8 mouse cellular contexts compared by ENCODE assay signal in the genomic region with DNA sequence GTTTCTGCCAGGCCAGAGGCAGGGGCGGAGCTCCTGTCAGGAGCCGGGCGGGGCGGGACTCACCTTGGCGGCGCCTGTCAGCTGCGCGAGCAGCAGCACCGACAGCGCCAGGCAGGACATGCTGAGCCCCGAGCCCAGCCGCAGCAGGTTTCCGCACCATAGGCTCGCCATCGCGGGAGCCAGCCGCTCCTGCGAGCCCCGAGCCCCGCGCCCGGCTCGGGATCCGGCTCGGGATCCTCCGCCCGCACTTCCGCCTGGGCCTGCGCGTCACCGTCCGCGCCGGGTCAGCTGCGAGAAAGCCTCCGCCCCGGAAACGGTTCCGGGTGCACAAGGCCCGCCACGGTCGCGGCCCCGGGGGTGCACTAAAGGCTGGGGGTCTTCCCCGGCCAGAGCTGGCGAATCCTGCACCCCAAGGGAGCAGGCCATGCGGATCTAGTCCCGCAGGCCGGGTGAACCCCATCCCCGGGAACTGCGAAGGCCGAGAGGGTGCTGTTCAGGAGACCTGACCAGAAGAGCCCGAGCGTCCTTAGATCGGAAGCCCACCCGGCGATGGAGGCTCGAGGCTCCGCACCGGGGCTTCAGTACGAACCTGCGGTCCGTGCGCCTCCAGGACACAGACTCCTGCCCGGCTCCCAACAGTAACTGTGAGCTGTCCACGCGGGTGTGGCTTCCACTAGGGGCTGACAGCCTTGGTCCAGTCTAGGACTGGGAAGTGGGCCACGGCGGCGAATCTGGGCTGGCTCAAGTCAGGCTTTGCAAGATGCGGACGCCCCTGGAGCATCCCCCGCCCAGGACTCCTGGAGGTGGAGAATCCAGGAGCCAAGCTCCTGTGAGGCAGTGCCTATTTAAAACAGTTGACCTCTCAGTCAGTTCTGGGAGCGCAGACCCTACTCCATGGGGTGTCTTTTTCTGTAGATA. TPM values are rescaled to one million over a fixed set of nuclear protein-coding genes. Genes with fewer than 3 reads are reported as not detected.
DNase-seq lines count a peak whose midpoint lies in the region; ATAC-seq and TF ChIP-seq lines count a peak whose summit lies in the region.

A gene (minus strand): TSS at position 868 of the 918 bp plus-strand sequence.

- H3K27me3 ChIP-seq in lung, postnatal 0 days (replicated peaks; ENCODE audit: insufficient read depth, low read length) = no peaks in the 10 kb centered on the region

- H3K36me3 ChIP-seq in lung, postnatal 0 days (ENCODE audit: insufficient read depth, low read length) = no peaks in the 10 kb centered on the region

- peak within 1 kb of the TSS; percentile 83 for H3K4me3 ChIP-seq in lung, postnatal 0 days (ENCODE audit: low read depth, low read length)

- peak within 1 kb of the TSS; percentile 74 for H3K4me2 ChIP-seq in lung, postnatal 0 days (replicated peaks; ENCODE audit: low read depth, low read length)

- H3K9me3 ChIP-seq in lung, postnatal 0 days (ENCODE audit: low read length) = no peaks in the 10 kb centered on the region

- peaks cover 12% of the 10 kb centered on the region for H3K4me1 ChIP-seq in lung, postnatal 0 days (ENCODE audit: insufficient read depth, low read depth, low read length)

- H3K9ac ChIP-seq in lung, postnatal 0 days (replicated peaks; ENCODE audit: low read depth) = peak within 1 kb of the TSS; percentile 73

- peak; percentile 27 for DNase-seq in MEL-GATA-1-ER (ENCODE audit: extremely low read depth, low read depth)
- DNase-seq in cerebellum, adult 8-10 months = peak; percentile 73
- DNase-seq in layer of hippocampus, postnatal 10 days (ENCODE audit: low spot score in 2 of 2) = peak; percentile 82 to 87
- peak; percentile 89 for DNase-seq in lung, postnatal 0 days (ENCODE audit: low spot score)
- DNase-seq in ovary, postnatal 10 days (ENCODE audit: low spot score) = peak; percentile 65
- DNase-seq in thymus, postnatal 0 days (ENCODE audit: low spot score) = peak; percentile 85

- peak; percentile 47 for TF ChIP-seq CTCF in lung, postnatal 0 days (IDR thresholded peaks at IDR 0.05)

- ATAC-seq in frontal cortex, adult (ENCODE audit: low TSS enrichment) = peak; percentile 96
- peak; percentile 50 to 85 for ATAC-seq in hematopoietic stem cell, adult 5-6 weeks (replicated peaks in 1 of 2; ENCODE audit: insufficient read depth in 1 of 2, low FRiP score in 2 of 2, low TSS enrichment in 1 of 2, low read depth in 1 of 2, poor library complexity in 2 of 2, severe bottlenecking in 2 of 2)
- peak; percentile 93 for ATAC-seq in lung, postnatal 0 days

- no peak for TF ChIP-seq EP300 in lung, postnatal 0 days (IDR thresholded peaks at IDR 0.05)

- 2% methylated on average over 67 of the region's 74 CpGs for WGBS in lung, postnatal 0 days

- peak within 1 kb of the TSS; percentile 89 for H3K27ac ChIP-seq in lung, postnatal 0 days (ENCODE audit: low read length)

RNA-seq across cellular contexts. Expression of the gene that starts here (rescaled TPM):
- total RNA-seq in hematopoietic stem cell, adult 5-6 weeks (2017) = 16.5 and 18.5 TPM in 2 replicates
- total RNA-seq in layer of hippocampus, postnatal 10 days (2021) = 10 to 100 TPM; 73.2 to 76.8 TPM
- 109 and 117 TPM in 2 replicates for polyA plus RNA-seq in lung, postnatal 0 days (2015; fragmentation: Nextera tagmentation; extraction: Ambion mirVana)
- 70.3 and 74.9 TPM in 2 replicates for polyA plus RNA-seq in thymus, postnatal 0 days (2015; fragmentation: Nextera tagmentation; extraction: Ambion mirVana)

Comparison
In these comparisons a context has a peak if more than half of its experiments do, and no peak if none do; other contexts are left out.
1. Peak in every context shown above with its lines: DNase-seq, ATAC-seq, H3K4me3 ChIP-seq and H3K27ac ChIP-seq.
2. DNase-seq: peak in every context shown above with its lines; median percentile 89 in lung, postnatal 0 days; 85 in thymus, postnatal 0 days; 84 in layer of hippocampus, postnatal 10 days; 73 in cerebellum, adult 8-10 months; 65 in ovary, postnatal 10 days; 27 in MEL-GATA-1-ER.